Mouse (Mus musculus) adrenal gland, adult (tissue): Measurements from ENCODE around the gene Tcaf2.

ENCODE experiments used
- DNase-seq, 2 experiments: peaks; one replicate each; pipeline ENCODE4 v3.0.0; 2022 to 2023; ENCODE audit warnings: low spot score in 1 of 2; ENCODE audit not compliant: inconsistent age in 2 of 2

The Tcaf2 gene

DNA sequence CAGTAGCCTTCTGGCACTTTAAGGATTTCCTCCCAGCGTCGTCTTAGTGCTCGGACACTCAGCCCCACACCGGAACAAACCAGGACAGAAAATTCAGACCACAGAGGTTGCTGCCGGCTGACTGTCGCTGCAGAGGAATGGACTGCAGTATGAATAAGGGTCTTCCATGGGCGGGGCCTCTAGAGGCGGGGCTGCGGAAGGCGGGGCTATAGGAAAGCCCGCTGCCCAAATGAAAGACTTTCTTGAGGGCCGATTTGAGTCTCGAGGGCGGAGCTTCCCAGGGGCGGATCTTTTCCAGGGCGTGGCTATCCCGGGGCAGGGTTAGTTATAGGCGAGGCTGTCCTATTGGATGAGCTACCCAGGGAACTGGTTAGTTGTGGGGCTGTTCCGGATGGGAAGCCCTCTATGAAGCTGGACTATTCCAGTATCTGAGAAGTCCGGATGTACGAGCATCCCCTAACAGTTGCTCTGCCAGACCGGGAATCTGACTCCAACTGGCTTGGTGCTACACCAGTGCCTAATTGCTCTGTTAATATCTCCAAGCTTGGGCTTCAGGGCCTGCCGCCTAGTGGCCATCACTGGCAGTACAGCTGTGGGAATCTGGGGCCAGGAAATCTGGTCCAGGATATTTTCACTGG, at the start of gene Tcaf2:
Gene Tcaf2 (minus strand): TSS at position 343 of the 638 bp plus-strand sequence.
- peak; percentile 93 to 98 for DNase-seq

- DNase-seq: peak; percentile 90 to 95
These were observed 47.6 kb upstream of the Tcaf2 start for GRCm38 (mm10) chr6:42692517-42693190.

- DNase-seq: peak; percentile 88 to 95
These were observed 47.1 kb upstream of the Tcaf2 start for GRCm38 (mm10) chr6:42692154-42692516.

GRCm38 (mm10) chr6:42689761-42690160, 44.7 kb upstream of the Tcaf2 start:
- DNase-seq: no peak

DNA sequence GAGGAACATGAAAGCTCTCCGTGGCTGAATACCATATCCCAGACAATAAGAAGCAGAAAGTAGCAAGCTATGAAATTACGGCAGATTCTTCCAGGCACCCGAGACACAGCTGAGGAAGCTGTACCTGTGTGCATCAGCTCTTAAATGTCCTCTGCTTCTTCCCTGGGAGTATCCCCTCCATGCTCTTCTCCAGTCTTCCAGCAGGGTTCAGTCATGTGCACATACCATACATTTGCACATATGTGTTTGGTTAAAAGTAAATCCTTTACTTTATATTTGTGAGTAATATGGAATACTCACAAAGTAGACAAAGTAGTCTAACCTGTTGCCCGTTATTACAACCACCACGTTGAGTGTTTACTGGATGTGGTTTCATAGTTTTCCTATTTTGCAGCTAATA, 42.9 kb upstream of the Tcaf2 start:
- DNase-seq: no peak

DNA sequence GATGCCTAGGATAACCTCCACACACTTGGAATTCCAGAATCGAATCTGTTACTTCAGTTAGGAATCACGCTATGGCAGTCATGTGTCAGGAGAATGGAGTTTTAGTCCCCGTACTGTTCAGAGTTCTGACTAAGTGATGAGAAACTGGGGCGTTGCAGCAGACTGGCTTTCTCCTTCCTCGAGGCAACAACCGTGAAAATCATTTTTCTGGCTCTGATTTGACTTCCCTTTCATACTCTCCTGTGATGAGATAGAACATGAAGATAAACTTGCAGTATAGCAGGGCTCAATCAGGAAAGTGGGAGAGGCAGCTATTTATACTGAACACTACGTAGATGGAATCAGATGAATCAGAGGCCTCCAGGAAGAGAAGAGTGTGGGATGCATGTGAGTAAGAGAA, 35.0 kb upstream of the Tcaf2 start:
- no peak for DNase-seq

DNA sequence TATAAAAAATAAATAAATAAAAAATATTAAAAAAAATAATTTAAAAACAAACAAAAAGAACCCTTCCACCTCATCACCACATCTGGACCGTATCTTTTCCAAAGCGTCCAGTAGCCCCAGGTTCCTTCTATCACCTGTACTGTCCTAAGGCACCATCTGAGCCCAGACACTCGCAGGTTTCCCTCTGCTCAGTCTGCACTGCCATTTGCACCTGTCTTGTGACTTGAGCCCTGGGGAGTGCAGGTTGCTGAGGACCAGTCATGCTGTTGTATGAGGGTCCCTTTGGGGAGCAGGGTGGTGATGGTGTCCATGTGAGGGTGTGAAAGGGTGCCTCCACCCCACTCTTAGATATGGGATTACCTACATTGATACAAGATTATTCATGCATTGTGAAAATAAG, 31.0 kb upstream of the Tcaf2 start:
- no peak for DNase-seq

DNA sequence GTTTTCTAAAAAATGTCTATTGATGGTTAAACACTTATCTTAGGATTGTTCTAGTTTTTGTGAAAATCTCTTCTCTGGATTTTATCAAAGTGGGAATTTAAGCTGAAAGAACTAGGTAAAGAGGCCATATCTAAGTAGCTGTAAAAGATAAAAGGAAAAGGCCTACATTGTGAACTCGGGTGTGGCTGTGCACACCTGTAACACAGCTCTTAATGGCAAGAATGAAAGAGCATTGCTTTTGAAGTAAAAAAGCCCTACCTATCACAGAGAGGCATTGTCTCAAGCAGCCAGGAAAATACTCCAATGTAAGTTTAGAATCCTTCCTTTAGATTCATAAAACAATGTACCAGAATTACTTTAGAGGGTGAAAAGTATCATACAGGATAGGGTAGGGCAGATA, 26.7 kb upstream of the Tcaf2 start:
- DNase-seq: no peak

- DNase-seq: no peak
These were observed 22.7 kb upstream of the Tcaf2 start for GRCm38 (mm10) chr6:42667722-42668121.

DNA sequence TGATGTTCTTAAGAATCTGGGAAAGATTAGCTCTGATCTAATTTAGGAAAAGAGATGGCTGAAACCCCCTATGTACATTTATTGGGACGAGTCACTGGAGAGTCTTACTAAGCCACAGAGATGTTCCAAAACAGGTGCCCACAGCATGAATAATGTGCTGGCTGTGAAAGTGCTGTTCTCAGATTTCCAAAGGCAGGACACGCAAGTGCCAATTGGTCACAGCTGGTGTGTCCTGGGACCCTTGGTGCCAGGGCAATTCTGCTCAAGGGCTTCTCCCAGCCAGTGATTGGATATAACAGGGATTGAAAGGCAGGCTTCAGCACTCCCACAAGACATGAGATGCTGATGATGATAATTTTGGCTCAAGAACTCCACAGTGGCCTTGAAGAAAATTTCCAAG, 16.7 kb upstream of the Tcaf2 start:
- no peak for DNase-seq

DNA sequence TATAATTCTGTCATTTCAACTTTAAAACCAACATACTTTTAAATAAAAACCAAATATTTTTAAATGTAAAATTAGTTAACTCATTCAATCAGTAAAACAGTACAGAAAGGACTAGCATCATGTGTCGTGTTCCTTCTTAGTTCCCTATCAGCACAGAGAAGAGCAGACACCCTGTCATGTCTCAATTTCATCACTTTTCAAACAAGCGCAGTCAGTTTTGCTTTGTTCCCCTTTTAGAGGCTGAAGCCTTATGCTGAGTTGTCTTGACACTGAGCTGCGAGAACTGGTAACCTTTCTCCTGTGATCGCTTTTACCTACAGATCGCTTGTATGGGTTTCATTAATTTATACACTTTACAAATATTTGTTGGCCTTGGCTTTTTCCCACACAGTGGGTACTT, 10.7 kb downstream of the Tcaf2 start:
- no peak for DNase-seq

DNA sequence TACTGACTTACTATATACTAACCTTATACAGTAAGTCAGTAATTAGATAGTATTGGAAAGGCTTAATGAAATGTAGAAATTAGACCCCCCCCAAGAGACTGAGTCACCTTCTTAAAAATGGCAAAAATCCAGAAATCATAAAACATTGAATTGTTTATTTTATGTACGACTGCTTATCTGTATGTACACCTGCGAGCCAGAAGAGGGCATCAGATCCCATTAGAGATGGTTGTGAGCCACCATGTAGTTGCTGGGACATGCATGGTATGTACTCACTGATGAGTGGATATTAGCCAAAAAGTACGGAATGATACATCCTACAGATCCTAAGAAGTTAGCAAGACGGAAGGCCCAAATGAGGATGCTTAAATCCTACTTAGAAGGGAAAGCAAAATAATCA, 13.7 kb downstream of the Tcaf2 start:
- no peak for DNase-seq

DNA sequence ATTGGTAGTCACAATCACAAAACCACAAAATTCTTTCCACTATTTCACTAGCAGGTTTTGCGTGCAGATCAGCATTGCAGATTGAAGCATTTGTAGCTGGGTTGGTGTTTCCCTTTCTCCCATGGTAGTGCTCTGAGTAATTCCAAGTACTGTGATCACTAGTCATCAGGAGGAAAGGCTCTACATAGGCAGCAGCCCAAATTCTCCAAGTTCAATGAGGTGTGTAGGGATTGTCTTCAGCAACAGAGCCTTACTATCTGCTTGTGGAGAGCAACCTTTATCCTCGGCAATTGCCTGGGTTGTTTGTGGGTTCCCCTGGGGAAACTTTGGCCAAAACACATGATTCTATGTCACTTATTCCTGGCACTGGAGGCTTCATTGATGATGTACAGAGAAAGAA, 28.1 kb downstream of the Tcaf2 start:
- DNase-seq: no peak

- DNase-seq: peak in 1 of 2 experiments; percentile 57
These were observed 32.8 kb downstream of the Tcaf2 start for GRCm38 (mm10) chr6:42612218-42612617.

- DNase-seq: no peak
These were observed 34.0 kb downstream of the Tcaf2 start for GRCm38 (mm10) chr6:42610954-42611522.

DNA sequence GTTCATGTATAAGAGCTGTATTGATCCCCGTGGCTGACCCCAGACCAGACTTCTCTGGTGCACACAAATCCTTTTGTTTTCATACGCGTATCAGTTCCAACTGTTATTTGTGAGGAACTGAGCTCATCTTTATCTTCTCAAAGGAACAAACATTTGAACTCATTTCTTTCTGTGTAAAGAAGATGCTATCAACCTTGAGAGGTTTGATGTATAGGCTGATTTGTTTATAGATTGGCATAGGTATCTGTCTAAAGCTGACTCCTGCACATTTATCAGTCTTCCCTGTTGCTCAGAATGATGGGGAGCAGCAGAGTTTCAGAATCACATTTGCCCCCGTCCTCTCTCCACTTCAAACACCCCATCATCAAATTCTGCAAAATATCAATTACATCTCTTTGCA, 47.5 kb downstream of the Tcaf2 start, which contains the start of gene Tcaf3:
Gene Tcaf3 (minus strand): TSS at position 101 of the 400 bp plus-strand sequence.
- no peak for DNase-seq

GRCm38 (mm10) chr6:42593138-42593882, 51.7 kb downstream of the Tcaf2 start:
- DNase-seq: no peak

GRCm38 (mm10) chr6:42586569-42586968, 58.5 kb downstream of the Tcaf2 start:
- no peak for DNase-seq

DNA sequence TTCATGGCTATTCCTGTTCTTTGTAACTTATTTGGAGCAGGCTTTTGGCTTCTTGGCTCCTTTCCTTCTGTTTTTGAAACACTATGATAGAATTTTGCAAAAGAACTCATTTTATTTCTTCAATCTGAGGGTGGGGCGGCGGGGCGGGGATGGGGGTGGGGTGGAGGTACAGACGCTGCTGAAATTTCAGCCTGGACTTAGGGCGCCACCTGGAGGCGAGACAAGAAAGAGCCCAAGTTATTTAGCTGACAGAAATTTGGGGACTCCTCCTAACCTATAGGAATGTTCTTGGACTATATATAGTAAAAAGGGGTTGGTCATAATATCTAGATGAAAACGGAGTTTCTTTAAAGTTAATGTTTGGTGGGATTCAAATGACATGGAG, 61.6 kb downstream of the Tcaf2 start:
- DNase-seq: peak; percentile 59 to 84

DNA sequence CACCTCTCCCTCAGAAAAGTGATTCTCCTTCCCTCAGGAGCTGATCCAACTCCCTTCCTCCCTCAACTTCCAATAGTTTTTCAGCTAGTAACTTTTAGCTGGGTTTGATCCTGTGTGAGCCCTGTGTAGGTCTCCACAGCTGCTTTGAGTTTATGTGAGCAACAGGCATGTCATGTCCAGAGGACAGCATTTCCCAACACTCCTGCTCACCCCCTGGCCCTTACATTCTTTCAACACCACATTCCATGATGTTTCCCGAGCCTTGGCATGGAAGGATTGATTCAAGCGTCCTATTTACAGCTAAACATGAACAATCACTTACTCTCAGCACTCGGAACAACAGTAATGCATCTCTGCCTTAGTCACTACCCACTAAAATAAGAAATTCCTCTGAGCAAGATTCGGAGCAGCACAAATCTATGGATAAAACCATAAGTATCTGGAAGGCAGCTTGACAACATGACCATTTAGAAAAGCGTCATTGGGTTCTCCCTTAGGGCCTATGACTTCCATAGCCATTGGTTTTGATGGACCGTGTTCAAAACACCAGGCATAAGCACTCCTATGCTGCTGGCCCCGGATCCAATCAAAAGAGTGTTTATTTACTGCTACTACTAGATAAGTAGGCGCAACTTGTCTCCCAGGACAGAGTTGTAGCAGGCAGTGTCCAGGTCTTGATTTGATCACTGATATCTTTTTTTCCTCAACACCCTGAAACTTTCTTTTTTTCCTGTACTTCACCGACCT, 62.1 kb downstream of the Tcaf2 start:
- peak in 1 of 2 experiments; percentile 41 for DNase-seq

DNA sequence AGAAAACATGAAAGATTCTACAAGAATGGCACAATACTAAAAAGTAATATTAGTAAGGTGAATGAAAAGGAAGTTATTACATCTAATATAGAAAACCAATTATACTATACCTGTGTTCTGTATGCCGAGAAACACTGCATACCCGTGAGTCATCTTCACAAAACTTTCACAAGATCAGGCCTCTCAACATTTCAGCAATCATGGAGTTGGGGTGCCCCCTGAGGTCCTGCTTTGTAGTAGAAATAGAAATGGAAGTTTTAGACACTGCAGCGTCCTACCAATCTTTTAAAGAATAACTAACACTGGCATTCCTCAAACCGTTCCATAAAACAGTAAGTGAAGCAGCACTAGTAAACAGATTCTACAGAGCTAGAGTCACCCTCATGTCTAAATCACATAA, 66.4 kb downstream of the Tcaf2 start:
- DNase-seq: peak; percentile 17 to 46
